Mouse (Mus musculus) stomach, postnatal 0 days (tissue): Measurements from ENCODE around the gene Tbl2.

Source experiments
- CTCF ChIP-seq: IDR thresholded peaks from 2 replicates; pipeline ENCODE4 v1.5.1; 2016; ENCODE audit warnings: antibody characterized with exemption, low read depth, mild to moderate bottlenecking, moderate library complexity
- EP300 ChIP-seq: optimal IDR thresholded peaks from 2 replicates; pipeline ENCODE3; 2016; ENCODE audit warnings: antibody characterized with exemption

GRCm38 (mm10) chr5:135186621-135187348 is 37.3 kb downstream of the Tbl2 start, which contains the start of gene Baz1b:
- TF ChIP-seq CTCF (no peak; the same call in 1 of the 2 replicates), EP300 (peak; percentile 93)
